ENCODE assay signal across 16 mouse cellular contexts in genomic region chr11:69970222-69970621, GRCm38 (mm10). TPM values are rescaled to one million over a fixed set of nuclear protein-coding genes. Genes with fewer than 3 reads are reported as not detected.
DNase-seq lines count a peak whose midpoint lies in the region; ATAC-seq and TF ChIP-seq lines count a peak whose summit lies in the region.
"Had no signal": no experiment of that assay in that cellular context is flagged by ENCODE, and none has a peak within 500 bp of the region (broad histone marks: within the 10 kb centered on the region; RNA-seq: fewer than 3 reads in every experiment).

No protein-coding gene starts in this region.

- ATAC-seq in kidney, embryonic 16.5 days (ENCODE audit: low FRiP score, low TSS enrichment), result no peak
- no peak for ATAC-seq in intestine, embryonic 14.5 days (replicated peaks; ENCODE audit: low FRiP score, low TSS enrichment, low read depth)
- no peak for ATAC-seq in intestine, postnatal 0 days
- ATAC-seq: forebrain, embryonic 15.5 days had no signal

- TF ChIP-seq CTCF in intestine, postnatal 0 days (IDR thresholded peaks at IDR 0.05; ENCODE audit: low read depth), result no peak

- peak overlapping the region; percentile 19 for H3K27ac ChIP-seq in kidney, embryonic 16.5 days (ENCODE audit: low read length)
- H3K27ac ChIP-seq in intestine, embryonic 14.5 days (ENCODE audit: low read depth), result peak overlapping the region; percentile 67
- H3K27ac ChIP-seq in intestine, postnatal 0 days (ENCODE audit: low read depth, low read length), result peak overlapping the region; percentile 17; the same call in 1 of the 2 replicates
- no peak overlapping the region for H3K27ac ChIP-seq in hindbrain, embryonic 10.5 days
- H3K27ac ChIP-seq: forebrain, embryonic 15.5 days; heart, embryonic 10.5 days; hindbrain, embryonic 14.5 days had no signal

- H3K4me1 ChIP-seq in kidney, embryonic 16.5 days (ENCODE audit: insufficient read depth, low read length), result peaks cover 16% of the 10 kb centered on the region; the same call in 1 of the 2 replicates
- peaks cover 5% of the 10 kb centered on the region; the same call in 1 of the 2 replicates for H3K4me1 ChIP-seq in intestine, embryonic 14.5 days (replicated peaks; ENCODE audit: control insufficient read depth, insufficient read depth, low read length)
- no peaks in the 10 kb centered on the region for H3K4me1 ChIP-seq in intestine, postnatal 0 days (replicated peaks; ENCODE audit: control insufficient read depth, insufficient read depth, low read length)
- H3K4me1 ChIP-seq in hindbrain, embryonic 10.5 days (replicated peaks), result peaks cover 15% of the 10 kb centered on the region

- peaks cover 49% of the 10 kb centered on the region for H3K36me3 ChIP-seq in kidney, embryonic 16.5 days (ENCODE audit: insufficient read depth, low read length)
- H3K36me3 ChIP-seq in intestine, embryonic 14.5 days (ENCODE audit: control insufficient read depth, insufficient read depth, low read length), result peaks cover 67% of the 10 kb centered on the region
- peaks cover 35% of the 10 kb centered on the region for H3K36me3 ChIP-seq in intestine, postnatal 0 days (ENCODE audit: control insufficient read depth, insufficient read depth)
- peaks cover 75% of the 10 kb centered on the region for H3K36me3 ChIP-seq in hindbrain, embryonic 10.5 days

- H3K4me3 ChIP-seq in kidney, embryonic 16.5 days (ENCODE audit: low read length), result no peak overlapping the region
- H3K4me3 ChIP-seq in intestine, embryonic 14.5 days (ENCODE audit: low read depth, low read length), result no peak overlapping the region
- no peak overlapping the region for H3K4me3 ChIP-seq in intestine, postnatal 0 days (ENCODE audit: low read depth, low read length)
- no peak overlapping the region for H3K4me3 ChIP-seq in hindbrain, embryonic 10.5 days
- H3K4me3 ChIP-seq: forebrain, embryonic 15.5 days; heart, embryonic 10.5 days had no signal

- 57% methylated on average over 6 of the region's 6 CpGs for WGBS in kidney, embryonic 16.5 days
- WGBS in intestine, embryonic 14.5 days, result 73% methylated on average over 6 of the region's 6 CpGs
- 41% methylated on average over 6 of the region's 6 CpGs for WGBS in intestine, postnatal 0 days
- WGBS in hindbrain, embryonic 10.5 days, result 93% methylated on average over 6 of the region's 6 CpGs

- no peak overlapping the region for H3K4me2 ChIP-seq in kidney, embryonic 16.5 days (replicated peaks; ENCODE audit: low read depth, low read length)
- H3K4me2 ChIP-seq in intestine, embryonic 14.5 days (ENCODE audit: low read length), result no peak overlapping the region
- H3K4me2 ChIP-seq in intestine, postnatal 0 days (replicated peaks; ENCODE audit: low read depth), result 0 out of 2 replicates have a peak overlapping the region, but pooled peaks have one; percentile 2
- H3K4me2 ChIP-seq: forebrain, embryonic 15.5 days; hindbrain, embryonic 14.5 days had no signal

- DNase-seq in kidney, postnatal 4 days, result no peak
- no peak for DNase-seq in intestine, embryonic 14.5 days (ENCODE audit: low spot score)
- DNase-seq in urinary bladder, adult 2 months (ENCODE audit: low spot score), result no peak
- DNase-seq in hindbrain, embryonic 10.5 days (ENCODE audit: low spot score), result no peak
- DNase-seq: adrenal gland, adult 2 months; adrenal gland, postnatal 25 days; cerebellum, adult 2 months; cerebellum, postnatal 10 days; heart, adult 18-20 months; heart, postnatal 10 days; heart, postnatal 4 days had no signal

- no peaks in the 10 kb centered on the region for H3K9me3 ChIP-seq in kidney, embryonic 16.5 days (ENCODE audit: low read length)
- no peaks in the 10 kb centered on the region for H3K9me3 ChIP-seq in intestine, embryonic 14.5 days (ENCODE audit: control insufficient read depth, low read length)
- H3K9me3 ChIP-seq in intestine, postnatal 0 days (ENCODE audit: control insufficient read depth), result no peaks in the 10 kb centered on the region
- no peaks in the 10 kb centered on the region for H3K9me3 ChIP-seq in hindbrain, embryonic 10.5 days
- H3K9me3 ChIP-seq: forebrain, embryonic 15.5 days; heart, embryonic 10.5 days had no signal

- H3K27me3 ChIP-seq in kidney, embryonic 16.5 days (ENCODE audit: insufficient read depth, low read length), result peaks cover 15% of the 10 kb centered on the region
- peaks cover 21% of the 10 kb centered on the region for H3K27me3 ChIP-seq in intestine, embryonic 14.5 days (replicated peaks; ENCODE audit: control insufficient read depth, insufficient read depth, low read length)
- H3K27me3 ChIP-seq in intestine, postnatal 0 days (replicated peaks; ENCODE audit: control insufficient read depth, insufficient read depth, low read length), result 0 out of 2 replicates have a peak, but pooled peaks cover 3% of the 10 kb centered on the region
- peaks cover 36% of the 10 kb centered on the region for H3K27me3 ChIP-seq in hindbrain, embryonic 10.5 days (ENCODE audit: insufficient read depth, poor library complexity, severe bottlenecking)

- H3K9ac ChIP-seq in kidney, embryonic 16.5 days (replicated peaks; ENCODE audit: low read length), result no peak overlapping the region
- no peak overlapping the region for H3K9ac ChIP-seq in intestine, embryonic 14.5 days (ENCODE audit: low read length)
- H3K9ac ChIP-seq in intestine, postnatal 0 days (ENCODE audit: low read depth, low read length), result no peak overlapping the region
- H3K9ac ChIP-seq: forebrain, embryonic 15.5 days; hindbrain, embryonic 14.5 days had no signal

RNA-seq across cellular contexts. Expression of gene Cldn7, which starts 5.6 kb away (rescaled TPM):
- polyA plus RNA-seq in kidney, embryonic 16.5 days (2015; fragmentation: Nextera tagmentation; extraction: Ambion mirVana), result 225 and 227 TPM in 2 replicates
- 425 and 461 TPM in 2 replicates for polyA plus RNA-seq in intestine, embryonic 14.5 days (2014; fragmentation: Nextera tagmentation; extraction: Ambion mirVana)
- polyA plus RNA-seq in intestine, postnatal 0 days (2015; fragmentation: Nextera tagmentation; extraction: Ambion mirVana), result 1,243 and 1,341 TPM in 2 replicates
- polyA plus RNA-seq in urinary bladder, adult 2 months (2012; rRNA removed), result 67.1 and 69.1 TPM in 2 replicates
- polyA plus RNA-seq in hindbrain, embryonic 10.5 days (2016; fragmentation: Nextera tagmentation; extraction: Ambion mirVana), result 14.6 and 37.6 TPM in 2 replicates

RNA-seq across cellular contexts. Expression of gene Ctdnep1, which starts 10.7 kb away (rescaled TPM):
- 35.7 and 35.8 TPM in 2 replicates for polyA plus RNA-seq in kidney, embryonic 16.5 days (2015; fragmentation: Nextera tagmentation; extraction: Ambion mirVana)
- 28.6 and 29.3 TPM in 2 replicates for polyA plus RNA-seq in intestine, embryonic 14.5 days (2014; fragmentation: Nextera tagmentation; extraction: Ambion mirVana)
- polyA plus RNA-seq in intestine, postnatal 0 days (2015; fragmentation: Nextera tagmentation; extraction: Ambion mirVana), result 23.2 and 24.1 TPM in 2 replicates
- polyA plus RNA-seq in urinary bladder, adult 2 months (2012; rRNA removed), result 82.0 and 95.4 TPM in 2 replicates
- 22.6 and 25.7 TPM in 2 replicates for polyA plus RNA-seq in hindbrain, embryonic 10.5 days (2016; fragmentation: Nextera tagmentation; extraction: Ambion mirVana)

RNA-seq across cellular contexts. Expression of gene Elp5, which starts 12.1 kb away (rescaled TPM):
- polyA plus RNA-seq in kidney, embryonic 16.5 days (2015; fragmentation: Nextera tagmentation; extraction: Ambion mirVana), result 124 and 128 TPM in 2 replicates
- polyA plus RNA-seq in intestine, embryonic 14.5 days (2014; fragmentation: Nextera tagmentation; extraction: Ambion mirVana), result 104 and 119 TPM in 2 replicates
- 56.8 and 57.7 TPM in 2 replicates for polyA plus RNA-seq in intestine, postnatal 0 days (2015; fragmentation: Nextera tagmentation; extraction: Ambion mirVana)
- polyA plus RNA-seq in urinary bladder, adult 2 months (2012; rRNA removed), result 57.6 and 61.4 TPM in 2 replicates
- polyA plus RNA-seq in hindbrain, embryonic 10.5 days (2016; fragmentation: Nextera tagmentation; extraction: Ambion mirVana), result 156 and 167 TPM in 2 replicates

RNA-seq across cellular contexts. Expression of gene Gabarap, which starts 20.7 kb away (rescaled TPM):
- polyA plus RNA-seq in kidney, embryonic 16.5 days (2015; fragmentation: Nextera tagmentation; extraction: Ambion mirVana), result 437 and 481 TPM in 2 replicates
- 481 and 495 TPM in 2 replicates for polyA plus RNA-seq in intestine, embryonic 14.5 days (2014; fragmentation: Nextera tagmentation; extraction: Ambion mirVana)
- polyA plus RNA-seq in intestine, postnatal 0 days (2015; fragmentation: Nextera tagmentation; extraction: Ambion mirVana), result 1,065 and 1,136 TPM in 2 replicates
- polyA plus RNA-seq in urinary bladder, adult 2 months (2012; rRNA removed), result 374 and 440 TPM in 2 replicates
- 421 and 580 TPM in 2 replicates for polyA plus RNA-seq in hindbrain, embryonic 10.5 days (2016; fragmentation: Nextera tagmentation; extraction: Ambion mirVana)

RNA-seq across cellular contexts. Expression of gene Slc2a4, which starts 22.2 kb away (rescaled TPM):
- 20.8 and 22.4 TPM in 2 replicates for polyA plus RNA-seq in kidney, embryonic 16.5 days (2015; fragmentation: Nextera tagmentation; extraction: Ambion mirVana)
- 25.8 and 32.2 TPM in 2 replicates for polyA plus RNA-seq in intestine, embryonic 14.5 days (2014; fragmentation: Nextera tagmentation; extraction: Ambion mirVana)
- 18.3 and 18.7 TPM in 2 replicates for polyA plus RNA-seq in intestine, postnatal 0 days (2015; fragmentation: Nextera tagmentation; extraction: Ambion mirVana)
- polyA plus RNA-seq in urinary bladder, adult 2 months (2012; rRNA removed), result 146 and 167 TPM in 2 replicates
- polyA plus RNA-seq in hindbrain, embryonic 10.5 days (2016; fragmentation: Nextera tagmentation; extraction: Ambion mirVana), result 11.0 and 13.0 TPM in 2 replicates
